Mouse (Mus musculus) mouse trophoblast stem cell (cell line): ENCODE results near the gene Fam89a.

Source experiments
- in situ Hi-C, 2 experiments: fragments of 300-500 bp; cut with MseI, MboI; formaldehyde crosslinking; loops; 2 replicates in 1 of 2; 3 replicates in 1 of 2; pipeline ENCODE4 v1.15.1; 2025

The Fam89a gene

GRCm38 (mm10) chr8:124751709-124752173 is at the start of gene Fam89a:
Fam89a (minus strand) TSS chr8:124751832.
- in situ Hi-C loops = no loop called here

- in situ Hi-C loops = no loop called here
These were observed 48.9 kb upstream of the Fam89a start for GRCm38 (mm10) chr8:124800542-124800941.

- in situ Hi-C loops = no loop called here
These were observed 44.3 kb upstream of the Fam89a start for GRCm38 (mm10) chr8:124795781-124796488.

- in situ Hi-C loops = no loop called here
These were observed 42.8 kb upstream of the Fam89a start for GRCm38 (mm10) chr8:124794486-124794780.

- in situ Hi-C loops = no loop called here
These were observed 42.2 kb upstream of the Fam89a start for GRCm38 (mm10) chr8:124793661-124794485.

- in situ Hi-C loops = no loop called here
These were observed 41.6 kb upstream of the Fam89a start for GRCm38 (mm10) chr8:124793172-124793651.

GRCm38 (mm10) chr8:124792708-124793107 is 41.1 kb upstream of the Fam89a start, which contains the start of gene Trim67:
Trim67 (plus strand) TSS chr8:124793092.
- in situ Hi-C loops = no loop called here

GRCm38 (mm10) chr8:124792186-124792585 is 40.6 kb upstream of the Fam89a start:
- in situ Hi-C loops = no loop called here

GRCm38 (mm10) chr8:124791751-124792150 is 40.1 kb upstream of the Fam89a start:
- in situ Hi-C loops = no loop called here

- in situ Hi-C loops = no loop called here
These were observed 39.0 kb upstream of the Fam89a start for GRCm38 (mm10) chr8:124790676-124791075.

GRCm38 (mm10) chr8:124784613-124785012 is 33.0 kb upstream of the Fam89a start:
- in situ Hi-C loops = no loop called here

- in situ Hi-C loops = no loop called here
These were observed 31.6 kb upstream of the Fam89a start for GRCm38 (mm10) chr8:124783228-124783627.

GRCm38 (mm10) chr8:124782431-124782830 is 30.8 kb upstream of the Fam89a start:
- in situ Hi-C loops = no loop called here

- in situ Hi-C loops = no loop called here
These were observed 28.6 kb upstream of the Fam89a start for GRCm38 (mm10) chr8:124780236-124780635.

- in situ Hi-C loops = no loop called here
These were observed 24.1 kb upstream of the Fam89a start for GRCm38 (mm10) chr8:124775695-124776094.

- in situ Hi-C loops = no loop called here
These were observed 20.8 kb upstream of the Fam89a start for GRCm38 (mm10) chr8:124772389-124772788.

GRCm38 (mm10) chr8:124763061-124763460 is 11.4 kb upstream of the Fam89a start:
- in situ Hi-C loops = no loop called here

- in situ Hi-C loops = no loop called here
These were observed 6.9 kb upstream of the Fam89a start for GRCm38 (mm10) chr8:124758544-124758943.

- in situ Hi-C loops = no loop called here
These were observed 5.0 kb upstream of the Fam89a start for GRCm38 (mm10) chr8:124756601-124757000.

- in situ Hi-C loops = no loop called here
These were observed 4.5 kb upstream of the Fam89a start for GRCm38 (mm10) chr8:124756153-124756552.

GRCm38 (mm10) chr8:124755481-124755880 is 3.8 kb upstream of the Fam89a start:
- in situ Hi-C loops = no loop called here

- in situ Hi-C loops = no loop called here
These were observed 3.2 kb upstream of the Fam89a start for GRCm38 (mm10) chr8:124754792-124755190.
